In genomic region chr2:75137133-75137982, GRCm38 (mm10) we compare ENCODE assay signal across 8 mouse cellular contexts.
DNase-seq lines count a peak whose midpoint lies in the region; ATAC-seq lines count a peak whose summit lies in the region.

No protein-coding gene starts in this region.

- H3K4me2 ChIP-seq in intestine, embryonic 16.5 days (ENCODE audit: low read depth, low read length), result peak overlapping the region; percentile 73

- 4% methylated on average over 42 of the region's 42 CpGs for WGBS in intestine, embryonic 16.5 days
- 2% methylated on average over 42 of the region's 42 CpGs for WGBS in midbrain, embryonic 10.5 days

- H3K4me1 ChIP-seq in intestine, embryonic 16.5 days (ENCODE audit: control insufficient read depth, insufficient read depth, low read length), result 0 out of 2 replicates have a peak, but pooled peaks cover 4% of the 10 kb centered on the region
- peaks cover 20% of the 10 kb centered on the region for H3K4me1 ChIP-seq in midbrain, embryonic 10.5 days

- peak; percentile 20 to 64 for DNase-seq in adrenal gland, adult (ENCODE audit: inconsistent age in 2 of 2, low spot score in 1 of 2)
- no peak for DNase-seq in adrenal gland, postnatal 4 days (ENCODE audit: low spot score in 2 of 2)
- peak; percentile 34 for DNase-seq in thymus, postnatal 4 days
- no peak for DNase-seq in thymus, adult 18-20 months
- DNase-seq in midbrain, embryonic 10.5 days (ENCODE audit: low spot score), result peak; percentile 53
- DNase-seq in urinary bladder, postnatal 36 days (ENCODE audit: low spot score in 2 of 2), result no peak
- DNase-seq in urinary bladder, adult 2 months (ENCODE audit: low spot score), result no peak

- H3K9ac ChIP-seq in intestine, embryonic 16.5 days (ENCODE audit: low read depth, low read length), result peak overlapping the region; percentile 50

- H3K4me3 ChIP-seq in intestine, embryonic 16.5 days (ENCODE audit: low read length), result peak overlapping the region; percentile 42
- peak overlapping the region; percentile 54 for H3K4me3 ChIP-seq in midbrain, embryonic 10.5 days

- H3K27me3 ChIP-seq in intestine, embryonic 16.5 days (replicated peaks; ENCODE audit: control insufficient read depth, insufficient read depth, low read length), result peaks cover 21% of the 10 kb centered on the region
- peaks cover 93% of the 10 kb centered on the region for H3K27me3 ChIP-seq in midbrain, embryonic 10.5 days (ENCODE audit: low read depth, poor library complexity, severe bottlenecking)

- no peaks in the 10 kb centered on the region for H3K36me3 ChIP-seq in intestine, embryonic 16.5 days (ENCODE audit: control insufficient read depth, insufficient read depth, low read length)
- H3K36me3 ChIP-seq in midbrain, embryonic 10.5 days, result no peaks in the 10 kb centered on the region

- H3K9me3 ChIP-seq in intestine, embryonic 16.5 days (ENCODE audit: control insufficient read depth, low read length), result no peaks in the 10 kb centered on the region
- H3K9me3 ChIP-seq in midbrain, embryonic 10.5 days (replicated peaks), result no peaks in the 10 kb centered on the region

- peak; percentile 42 for ATAC-seq in intestine, embryonic 16.5 days

- H3K27ac ChIP-seq in intestine, embryonic 16.5 days (ENCODE audit: low read length), result no peak overlapping the region
- H3K27ac ChIP-seq in midbrain, embryonic 10.5 days (replicated peaks), result no peak overlapping the region

Comparison
In these comparisons a context has a peak if more than half of its experiments do, and no peak if none do; other contexts are left out.
1. DNase-seq: peak in adrenal gland, adult (2 of 2), thymus, postnatal 4 days (single experiment) and midbrain, embryonic 10.5 days (single experiment); none in adrenal gland, postnatal 4 days (0 of 2), thymus, adult 18-20 months (0 of 2), urinary bladder, postnatal 36 days (0 of 2) and urinary bladder, adult 2 months (single experiment).